Mouse (Mus musculus): ENCODE data around the gene Rbl1. TPM values are rescaled to one million over a fixed set of nuclear protein-coding genes. Genes with fewer than 3 reads are reported as not detected.

Rbl1 gene
- polyA plus RNA-seq, 1 experiment from 2014 or later, result 30.5 TPM

DNA sequence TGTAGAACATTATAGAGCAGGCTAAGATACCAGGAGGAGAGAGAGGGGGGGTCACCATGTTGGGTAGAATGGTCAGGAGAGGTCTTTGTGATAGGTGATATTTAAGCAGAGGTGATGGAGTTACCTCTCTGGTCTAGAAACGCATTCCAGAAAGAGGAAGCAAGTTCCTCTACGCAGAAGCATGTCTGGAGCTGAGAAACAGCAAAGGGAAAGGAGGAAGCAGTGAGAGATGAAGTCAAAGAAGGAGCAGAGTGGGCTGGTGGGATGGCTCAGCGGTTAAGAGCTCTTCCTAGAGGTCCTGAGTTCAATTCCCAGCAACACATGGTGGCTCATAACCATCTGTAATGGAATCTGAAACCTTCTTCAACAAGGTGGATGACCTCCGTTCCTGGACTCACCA is 62.4 kb downstream of the Rbl1 start:
- H3K4me2 ChIP-seq (replicated peaks; ENCODE audit: low read depth, low read length), result no peak overlapping the region
- no peak for ATAC-seq (ENCODE audit: insufficient number of reproducible peaks, insufficient read depth, low FRiP score, low read depth)
- H3K9ac ChIP-seq (replicated peaks; ENCODE audit: low read depth, low read length), result no peak overlapping the region
- H3K4me3 ChIP-seq (ENCODE audit: low read depth, low read length), result no peak overlapping the region
- no peaks in the 10 kb centered on the region for H3K27me3 ChIP-seq (ENCODE audit: control insufficient read depth, insufficient read depth, low read length)
- WGBS, result 78% methylated on average over 4 of the region's 4 CpGs
- H3K4me1 ChIP-seq (ENCODE audit: control insufficient read depth, insufficient read depth, low read length), result no peaks in the 10 kb centered on the region
- no peak overlapping the region for H3K27ac ChIP-seq (ENCODE audit: low read length)
- H3K9me3 ChIP-seq (ENCODE audit: control insufficient read depth, low read depth, low read length), result no peaks in the 10 kb centered on the region
- H3K36me3 ChIP-seq (ENCODE audit: control insufficient read depth, insufficient read depth, low read length), result peaks cover 16% of the 10 kb centered on the region

DNA sequence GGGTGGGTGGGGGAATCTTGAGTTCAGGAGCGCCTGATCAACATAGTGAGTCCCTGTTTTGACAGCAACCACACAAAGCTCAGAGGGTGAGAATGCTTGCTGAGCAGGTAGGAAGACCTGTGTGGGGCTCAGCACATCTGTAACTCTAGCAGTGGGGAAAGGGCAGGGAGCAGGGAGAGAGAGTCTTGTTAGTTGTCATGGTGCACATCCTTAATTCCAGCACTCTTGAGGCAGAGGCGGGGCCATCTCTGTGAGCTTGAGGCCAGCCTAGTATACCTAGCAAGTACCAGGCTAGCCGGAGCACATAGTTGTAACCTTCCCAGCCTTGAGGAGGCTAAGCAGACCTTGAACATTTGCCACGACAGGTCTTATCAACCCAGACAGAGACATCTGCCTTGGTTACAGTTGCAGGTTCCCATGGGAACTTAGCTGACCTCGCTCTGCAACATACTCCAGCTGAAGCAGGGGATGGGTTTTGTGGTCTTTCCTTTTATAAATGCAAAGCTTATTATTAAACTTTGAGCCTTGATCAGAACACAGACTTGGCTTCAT is 65.0 kb downstream of the Rbl1 start:
- H3K36me3 ChIP-seq (ENCODE audit: control insufficient read depth, insufficient read depth, low read length), result no peaks in the 10 kb centered on the region
- H3K27me3 ChIP-seq (ENCODE audit: control insufficient read depth, insufficient read depth, low read length), result no peaks in the 10 kb centered on the region
- no peak overlapping the region for H3K9ac ChIP-seq (replicated peaks; ENCODE audit: low read depth, low read length)
- no peaks in the 10 kb centered on the region for H3K4me1 ChIP-seq (ENCODE audit: control insufficient read depth, insufficient read depth, low read length)
- H3K4me2 ChIP-seq (replicated peaks; ENCODE audit: low read depth, low read length), result no peak overlapping the region
- H3K4me3 ChIP-seq (ENCODE audit: low read depth, low read length), result no peak overlapping the region
- 81% methylated on average over 5 of the region's 5 CpGs for WGBS
- H3K27ac ChIP-seq (ENCODE audit: low read length), result no peak overlapping the region
- no peak for ATAC-seq (ENCODE audit: insufficient number of reproducible peaks, insufficient read depth, low FRiP score, low read depth)
- H3K9me3 ChIP-seq (ENCODE audit: control insufficient read depth, low read depth, low read length), result no peaks in the 10 kb centered on the region

GRCm38 (mm10) chr2:157138808-157139207 is 65.5 kb downstream of the Rbl1 start:
- no peaks in the 10 kb centered on the region for H3K36me3 ChIP-seq (ENCODE audit: control insufficient read depth, insufficient read depth, low read length)
- no peak overlapping the region for H3K4me3 ChIP-seq (ENCODE audit: low read depth, low read length)
- H3K27ac ChIP-seq (ENCODE audit: low read length), result no peak overlapping the region
- no peak overlapping the region for H3K9ac ChIP-seq (replicated peaks; ENCODE audit: low read depth, low read length)
- no peak overlapping the region for H3K4me2 ChIP-seq (replicated peaks; ENCODE audit: low read depth, low read length)
- no peaks in the 10 kb centered on the region for H3K9me3 ChIP-seq (ENCODE audit: control insufficient read depth, low read depth, low read length)
- H3K4me1 ChIP-seq (ENCODE audit: control insufficient read depth, insufficient read depth, low read length), result no peaks in the 10 kb centered on the region
- ATAC-seq (ENCODE audit: insufficient number of reproducible peaks, insufficient read depth, low FRiP score, low read depth), result no peak
- H3K27me3 ChIP-seq (ENCODE audit: control insufficient read depth, insufficient read depth, low read length), result no peaks in the 10 kb centered on the region
- WGBS, result 84% methylated on average over 5 of the region's 5 CpGs

GRCm38 (mm10) chr2:157137959-157138731 is 66.2 kb downstream of the Rbl1 start:
- no peaks in the 10 kb centered on the region for H3K9me3 ChIP-seq (ENCODE audit: control insufficient read depth, low read depth, low read length)
- ATAC-seq (ENCODE audit: insufficient number of reproducible peaks, insufficient read depth, low FRiP score, low read depth), result no peak
- 82% methylated on average over 9 of the region's 9 CpGs for WGBS

GRCm38 (mm10) chr2:157136646-157137045 is 67.7 kb downstream of the Rbl1 start:
- H3K9me3 ChIP-seq (ENCODE audit: control insufficient read depth, low read depth, low read length), result no peaks in the 10 kb centered on the region

More at GRCm38 (mm10) chr2:157137959-157138731, 66.2 kb downstream of the Rbl1 start:
- no peak overlapping the region for H3K4me2 ChIP-seq (replicated peaks; ENCODE audit: low read depth, low read length)
- H3K9ac ChIP-seq (replicated peaks; ENCODE audit: low read depth, low read length), result no peak overlapping the region
- H3K27ac ChIP-seq (ENCODE audit: low read length), result no peak overlapping the region
- H3K27me3 ChIP-seq (ENCODE audit: control insufficient read depth, insufficient read depth, low read length), result no peaks in the 10 kb centered on the region
- H3K4me1 ChIP-seq (ENCODE audit: control insufficient read depth, insufficient read depth, low read length), result no peaks in the 10 kb centered on the region
- no peaks in the 10 kb centered on the region for H3K36me3 ChIP-seq (ENCODE audit: control insufficient read depth, insufficient read depth, low read length)
- H3K4me3 ChIP-seq (ENCODE audit: low read depth, low read length), result no peak overlapping the region

DNA sequence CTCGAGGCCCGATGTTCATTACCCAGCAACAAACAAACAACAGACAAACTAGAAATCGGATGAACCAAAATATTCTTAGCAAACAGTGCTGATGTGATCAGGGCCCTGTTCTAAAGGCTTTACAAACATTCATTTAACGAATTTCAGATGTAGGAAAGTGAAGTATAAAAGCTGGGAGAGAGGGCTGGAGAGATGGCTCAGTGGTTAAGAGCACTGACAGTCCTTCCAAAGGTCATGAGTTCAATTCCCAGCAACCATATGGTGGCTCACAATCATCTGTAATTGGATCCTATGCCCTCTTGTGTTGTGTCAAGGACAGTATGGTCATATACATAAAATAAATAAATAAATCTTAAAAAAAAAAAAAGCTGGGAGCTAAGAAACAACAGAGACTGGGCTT is 68.2 kb downstream of the Rbl1 start:
- 84% methylated on average over 4 of the region's 4 CpGs for WGBS
- H3K4me3 ChIP-seq (ENCODE audit: low read depth, low read length), result no peak overlapping the region
- no peak for ATAC-seq (ENCODE audit: insufficient number of reproducible peaks, insufficient read depth, low FRiP score, low read depth)
- no peak overlapping the region for H3K4me2 ChIP-seq (replicated peaks; ENCODE audit: low read depth, low read length)
- no peaks in the 10 kb centered on the region for H3K27me3 ChIP-seq (ENCODE audit: control insufficient read depth, insufficient read depth, low read length)
- H3K36me3 ChIP-seq (ENCODE audit: control insufficient read depth, insufficient read depth, low read length), result no peaks in the 10 kb centered on the region
- H3K9ac ChIP-seq (replicated peaks; ENCODE audit: low read depth, low read length), result no peak overlapping the region
- no peak overlapping the region for H3K27ac ChIP-seq (ENCODE audit: low read length)
- H3K9me3 ChIP-seq (ENCODE audit: control insufficient read depth, low read depth, low read length), result no peaks in the 10 kb centered on the region
- H3K4me1 ChIP-seq (ENCODE audit: control insufficient read depth, insufficient read depth, low read length), result no peaks in the 10 kb centered on the region

More at GRCm38 (mm10) chr2:157136646-157137045, 67.7 kb downstream of the Rbl1 start:
- Histone ChIP-seq H3K9ac (replicated peaks; ENCODE audit: low read depth, low read length) (no peak overlapping the region), H3K27ac (ENCODE audit: low read length) (no peak overlapping the region), H3K27me3 (ENCODE audit: control insufficient read depth, insufficient read depth, low read length) (no peaks in the 10 kb centered on the region), H3K4me2 (replicated peaks; ENCODE audit: low read depth, low read length) (no peak overlapping the region), H3K4me1 (ENCODE audit: control insufficient read depth, insufficient read depth, low read length) (no peaks in the 10 kb centered on the region), H3K4me3 (ENCODE audit: low read depth, low read length) (no peak overlapping the region), H3K36me3 (ENCODE audit: control insufficient read depth, insufficient read depth, low read length) (no peaks in the 10 kb centered on the region)
- no peak for ATAC-seq (ENCODE audit: insufficient number of reproducible peaks, insufficient read depth, low FRiP score, low read depth)
- WGBS, result 51% methylated on average over 2 of the region's 2 CpGs

DNA sequence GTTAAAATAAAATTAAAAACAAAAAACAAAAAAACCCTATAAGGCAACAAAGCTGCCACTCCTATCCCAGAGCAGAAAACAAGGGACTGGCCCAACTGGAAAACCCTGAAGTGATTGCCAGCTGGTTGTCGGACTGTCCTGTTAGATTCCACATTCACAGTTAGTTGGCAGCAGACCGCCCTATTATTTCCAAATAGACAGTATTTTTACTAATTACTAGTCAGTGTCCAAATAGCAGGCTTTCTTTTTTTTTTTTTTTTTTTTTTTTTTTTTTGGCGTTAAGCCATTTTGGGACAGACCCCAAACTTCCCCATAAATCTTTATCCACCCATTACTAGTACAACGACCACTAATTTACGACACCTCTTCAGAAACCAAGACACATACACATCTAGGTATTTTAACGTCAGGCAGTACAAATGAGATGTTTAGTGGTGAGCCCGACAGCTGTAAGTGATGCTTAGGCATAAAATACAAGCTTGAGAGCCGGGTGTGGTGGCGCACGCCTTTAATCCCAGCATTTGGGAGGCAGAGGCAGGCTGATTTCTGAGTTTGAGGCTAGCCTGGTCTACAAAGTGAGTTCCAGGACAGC is 68.7 kb downstream of the Rbl1 start:
- 81% methylated on average over 10 of the region's 10 CpGs for WGBS
- no peaks in the 10 kb centered on the region for H3K27me3 ChIP-seq (ENCODE audit: control insufficient read depth, insufficient read depth, low read length)
- H3K4me2 ChIP-seq (replicated peaks; ENCODE audit: low read depth, low read length), result peak overlapping the region; percentile 71
- H3K4me1 ChIP-seq (ENCODE audit: control insufficient read depth, insufficient read depth, low read length), result no peaks in the 10 kb centered on the region
- no peak overlapping the region for H3K9ac ChIP-seq (replicated peaks; ENCODE audit: low read depth, low read length)
- ATAC-seq (ENCODE audit: insufficient number of reproducible peaks, insufficient read depth, low FRiP score, low read depth), result no peak
- H3K4me3 ChIP-seq (ENCODE audit: low read depth, low read length), result peak overlapping the region; percentile 69; the same call in 1 of the 2 replicates
- H3K9me3 ChIP-seq (ENCODE audit: control insufficient read depth, low read depth, low read length), result no peaks in the 10 kb centered on the region
- H3K36me3 ChIP-seq (ENCODE audit: control insufficient read depth, insufficient read depth, low read length), result no peaks in the 10 kb centered on the region
- peak overlapping the region; percentile 35; the same call in 1 of the 2 replicates for H3K27ac ChIP-seq (ENCODE audit: low read length)

GRCm38 (mm10) chr2:157135014-157135413 is 69.3 kb downstream of the Rbl1 start, which contains the start of gene Samhd1:
TSS of gene Samhd1 (minus strand) at chr2:157135265.
- under 1% methylated on average over 32 of the region's 32 CpGs for WGBS
- Histone ChIP-seq H3K4me1 (ENCODE audit: control insufficient read depth, insufficient read depth, low read length) (no peaks in the 10 kb centered on the region), H3K27ac (ENCODE audit: low read length) (peak within 1 kb of the TSS; percentile 59; the same call in 1 of the 2 replicates), H3K4me2 (replicated peaks; ENCODE audit: low read depth, low read length) (peak within 1 kb of the TSS; percentile 71), H3K4me3 (ENCODE audit: low read depth, low read length) (peak within 1 kb of the TSS; percentile 69), H3K27me3 (ENCODE audit: control insufficient read depth, insufficient read depth, low read length) (no peaks in the 10 kb centered on the region), H3K9ac (replicated peaks; ENCODE audit: low read depth, low read length) (peak within 1 kb of the TSS; percentile 43), H3K9me3 (ENCODE audit: control insufficient read depth, low read depth, low read length) (no peaks in the 10 kb centered on the region), H3K36me3 (ENCODE audit: control insufficient read depth, insufficient read depth, low read length) (no peaks in the 10 kb centered on the region)
- ATAC-seq (ENCODE audit: insufficient number of reproducible peaks, insufficient read depth, low FRiP score, low read depth), result peak; percentile 90
